Mouse (Mus musculus): ENCODE data around the gene Dnmt3a. TPM values are rescaled to one million over a fixed set of nuclear protein-coding genes. Genes with fewer than 3 reads are reported as not detected.

Gene Dnmt3a
- polyA plus RNA-seq, 1 experiment from 2014 or later = 142 TPM

DNA sequence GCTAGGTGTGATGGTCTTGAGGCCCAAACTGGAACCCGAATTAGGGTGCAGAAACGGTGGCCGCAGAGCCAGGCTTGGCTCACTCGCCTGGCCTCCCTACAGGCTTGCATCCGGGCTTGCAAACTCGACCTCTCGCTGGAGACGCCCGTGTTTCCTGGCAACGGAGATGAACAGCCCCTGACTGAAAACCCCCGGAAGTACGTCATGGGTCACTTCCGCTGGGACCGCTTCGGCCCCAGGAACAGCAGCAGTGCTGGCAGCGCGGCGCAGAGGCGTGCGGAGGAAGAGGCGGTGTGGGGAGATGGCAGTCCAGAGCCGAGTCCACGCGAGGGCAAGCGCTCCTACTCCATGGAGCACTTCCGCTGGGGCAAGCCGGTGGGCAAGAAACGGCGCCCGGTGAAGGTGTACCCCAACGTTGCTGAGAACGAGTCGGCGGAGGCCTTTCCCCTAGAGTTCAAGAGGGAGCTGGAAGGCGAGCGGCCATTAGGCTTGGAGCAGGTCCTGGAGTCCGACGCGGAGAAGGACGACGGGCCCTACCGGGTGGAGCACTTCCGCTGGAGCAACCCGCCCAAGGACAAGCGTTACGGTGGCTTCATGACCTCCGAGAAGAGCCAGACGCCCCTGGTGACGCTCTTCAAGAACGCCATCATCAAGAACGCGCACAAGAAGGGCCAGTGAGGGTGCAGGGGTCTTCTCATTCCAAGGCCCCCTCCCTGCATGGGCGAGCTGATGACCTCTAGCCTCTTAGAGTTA lies 154.2 kb downstream of the Dnmt3a start:
- ATAC-seq (ENCODE audit: insufficient number of reproducible peaks, low FRiP score) = peak; percentile 89
- Histone ChIP-seq H3K27me3 (replicated peaks) (peaks cover 8% of the 10 kb centered on the region), H3K27ac (ENCODE audit: poor library complexity, severe bottlenecking) (peak overlapping the region; percentile 84), H3K36me3 (peaks cover 7% of the 10 kb centered on the region), H3K4me3 (peak overlapping the region; percentile 56), H3K4me1 (replicated peaks) (peaks cover 11% of the 10 kb centered on the region), H3K4me2 (peak overlapping the region; percentile 88), H3K9me3 (replicated peaks) (no peaks in the 10 kb centered on the region), H3K9ac (peak overlapping the region; percentile 73)
- WGBS = 2% methylated on average over 53 of the region's 53 CpGs

DNA sequence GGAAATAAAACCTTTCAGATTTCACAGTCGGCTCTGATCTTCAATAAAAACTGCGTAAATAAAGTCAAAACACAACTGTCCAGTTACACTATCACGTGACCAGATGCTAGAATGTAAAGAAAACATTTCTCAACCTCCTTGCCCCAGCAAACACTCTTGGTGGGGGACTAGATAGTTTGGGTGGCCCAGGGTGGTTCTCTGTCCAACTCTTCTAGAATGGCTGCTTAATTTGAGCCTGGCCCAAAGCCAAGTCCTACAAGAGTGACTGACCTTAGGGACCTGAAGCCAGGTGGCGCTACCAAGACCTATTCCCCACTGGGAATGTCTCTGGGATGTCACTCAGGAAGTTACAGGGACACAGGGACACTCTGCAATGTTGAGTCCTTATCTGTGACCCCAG lies 154.7 kb downstream of the Dnmt3a start:
- Histone ChIP-seq H3K4me3 (peak overlapping the region; percentile 56), H3K9ac (peak overlapping the region; percentile 73; the same call in 1 of the 2 replicates), H3K9me3 (replicated peaks) (no peaks in the 10 kb centered on the region), H3K4me2 (peak overlapping the region; percentile 88), H3K36me3 (peaks cover 10% of the 10 kb centered on the region), H3K27me3 (replicated peaks) (0 out of 2 replicates have a peak, but pooled peaks cover 3% of the 10 kb centered on the region), H3K27ac (ENCODE audit: poor library complexity, severe bottlenecking) (peak overlapping the region; percentile 84), H3K4me1 (replicated peaks) (peaks cover 11% of the 10 kb centered on the region)
- ATAC-seq (ENCODE audit: insufficient number of reproducible peaks, low FRiP score) = no peak
- WGBS = 41% methylated on average over 4 of the region's 4 CpGs

Other genes starting within 250 kb of the Dnmt3a start
- gene Dtnb, start 233.6 kb upstream of the Dnmt3a start, polyA plus RNA-seq (2016; fragmentation: Nextera tagmentation; extraction: Ambion mirVana) = 20.5 and 22.9 TPM in 2 replicates
- gene Pomc, start 148.9 kb downstream of the Dnmt3a start, polyA plus RNA-seq (2016; fragmentation: Nextera tagmentation; extraction: Ambion mirVana) = 2.1 and 2.2 TPM in 2 replicates
- 13.5 and 13.8 TPM in 2 replicates for gene Efr3b, start 232.9 kb downstream of the Dnmt3a start, polyA plus RNA-seq (2016; fragmentation: Nextera tagmentation; extraction: Ambion mirVana)

All from heart, embryonic 12.5 days (tissue).